Mouse (Mus musculus): ENCODE results near the gene E2f2. TPM values are rescaled to one million over a fixed set of nuclear protein-coding genes. Genes with fewer than 3 reads are reported as not detected.

Gene E2f2
- polyA plus RNA-seq, 1 experiment from 2014 or later: 3.2 TPM

DNA sequence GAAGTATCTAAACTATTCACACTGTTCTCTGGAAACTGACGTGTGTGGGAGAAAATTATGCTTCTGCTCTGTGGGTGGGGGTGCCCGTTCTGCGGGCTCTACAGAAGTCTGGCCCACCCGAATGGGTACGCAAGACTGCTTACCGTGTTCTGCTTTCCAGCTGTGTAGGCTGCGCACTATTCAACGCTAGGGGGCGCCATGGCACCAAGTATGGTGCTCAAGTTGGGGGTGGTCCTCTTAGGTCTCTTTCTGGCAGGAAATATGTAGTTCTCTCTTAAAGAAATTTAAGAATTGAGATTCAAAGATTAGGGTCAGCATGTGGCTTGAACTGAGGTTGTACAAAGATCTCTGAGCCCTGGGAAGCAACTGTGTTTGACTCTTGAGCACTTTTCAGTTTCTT lies 30.3 kb downstream of the E2f2 start:
- Histone ChIP-seq H3K9me3 (replicated peaks; ENCODE audit: low read length) (no peaks in the 10 kb centered on the region), H3K4me2 (ENCODE audit: low read length) (no peak overlapping the region), H3K36me3 (ENCODE audit: insufficient read depth, low read length) (no peaks in the 10 kb centered on the region), H3K27ac (no peak overlapping the region), H3K9ac (ENCODE audit: low read depth, low read length) (no peak overlapping the region), H3K27me3 (ENCODE audit: insufficient read depth, low read length) (no peaks in the 10 kb centered on the region), H3K4me1 (replicated peaks; ENCODE audit: insufficient read depth, low read length) (peaks cover 8% of the 10 kb centered on the region; the same call in 1 of the 2 replicates), H3K4me3 (replicated peaks; ENCODE audit: low read depth, low read length) (no peak overlapping the region)
- WGBS: 8% methylated on average over 9 of the region's 9 CpGs
- DNase-seq (ENCODE audit: low spot score) (peak; percentile 92), ATAC-seq (replicated peaks; ENCODE audit: low FRiP score, low read depth) (peak; percentile 63; the same call in 1 of the 2 replicates)
- peak; percentile 90 for TF ChIP-seq CTCF (IDR thresholded peaks at IDR 0.05; ENCODE audit: low read depth)

DNA sequence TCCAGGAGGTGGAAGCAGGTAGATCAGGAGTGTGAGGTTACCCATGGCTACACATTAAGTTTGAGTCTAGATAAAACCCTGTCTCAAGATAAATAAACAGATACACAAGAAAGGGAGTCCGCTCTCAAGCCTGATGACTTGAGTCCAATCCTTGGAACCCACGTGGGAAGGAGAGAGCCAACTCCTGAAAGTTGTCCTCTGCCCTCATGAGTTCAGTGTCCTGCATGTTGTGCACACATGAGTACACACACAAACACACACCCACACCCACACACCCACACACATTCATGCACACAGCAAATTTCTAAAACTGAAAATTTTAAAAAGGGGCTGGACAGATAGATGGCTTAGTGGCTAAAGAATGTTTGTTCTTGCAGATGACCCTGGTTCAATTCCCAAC lies 32.6 kb downstream of the E2f2 start:
- ATAC-seq (replicated peaks; ENCODE audit: low FRiP score, low read depth): no peak
- Histone ChIP-seq H3K4me3 (replicated peaks; ENCODE audit: low read depth, low read length) (no peak overlapping the region), H3K27me3 (ENCODE audit: insufficient read depth, low read length) (no peaks in the 10 kb centered on the region), H3K9ac (ENCODE audit: low read depth, low read length) (no peak overlapping the region), H3K36me3 (ENCODE audit: insufficient read depth, low read length) (no peaks in the 10 kb centered on the region), H3K4me1 (replicated peaks; ENCODE audit: insufficient read depth, low read length) (peaks cover 8% of the 10 kb centered on the region; the same call in 1 of the 2 replicates), H3K4me2 (ENCODE audit: low read length) (no peak overlapping the region), H3K9me3 (replicated peaks; ENCODE audit: low read length) (no peaks in the 10 kb centered on the region), H3K27ac (no peak overlapping the region)
- TF ChIP-seq CTCF (IDR thresholded peaks at IDR 0.05; ENCODE audit: low read depth): no peak
- WGBS: 74% methylated on average over 2 of the region's 2 CpGs
- no peak for DNase-seq (ENCODE audit: low spot score)

DNA sequence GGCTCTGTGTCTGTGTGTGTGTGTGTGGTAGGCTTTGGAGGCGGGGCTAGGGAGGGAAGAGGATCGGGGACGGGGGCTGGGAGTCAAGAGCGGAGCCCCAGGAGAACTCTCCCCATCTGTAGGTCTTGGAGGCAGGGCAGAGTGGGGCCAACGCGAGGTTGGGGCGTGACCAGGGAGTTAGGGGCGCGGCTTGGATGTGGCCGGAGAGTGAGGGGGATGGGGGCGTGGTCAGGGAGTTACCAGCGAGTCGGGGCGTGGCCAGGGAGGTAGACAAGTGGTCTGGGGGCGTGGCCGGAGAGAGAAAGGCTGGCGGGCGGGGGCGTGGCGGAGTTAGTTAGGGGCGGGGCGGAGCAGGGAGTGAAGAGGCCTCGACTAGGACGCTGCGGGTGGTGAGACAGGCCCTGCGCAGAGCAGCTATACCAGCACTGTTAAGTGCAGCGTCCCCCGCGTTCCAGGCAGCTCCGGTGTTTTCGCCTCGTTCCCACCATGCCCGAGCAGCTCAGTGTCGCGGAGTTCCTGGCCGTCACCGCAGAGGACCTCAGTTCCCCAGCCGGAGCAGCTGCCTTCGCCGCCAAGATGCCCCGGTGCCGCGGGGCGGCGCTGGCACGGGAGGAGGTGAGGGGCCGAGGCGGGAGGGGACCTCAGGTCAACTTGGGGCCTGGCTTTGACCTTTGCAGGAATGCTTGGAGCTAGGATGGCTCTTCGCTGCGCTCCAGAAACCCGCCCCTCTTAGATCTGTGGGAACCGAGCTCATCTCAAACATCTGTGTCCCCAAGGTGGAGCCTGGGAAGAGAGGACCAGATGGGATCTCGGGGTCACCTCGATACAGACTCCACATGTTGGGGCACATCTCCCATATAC lies 34.1 kb downstream of the E2f2 start, which contains the start of gene Asap3:
Gene Asap3 (plus strand): TSS at position 333 of the 861 bp plus-strand sequence.
- H3K9ac ChIP-seq (ENCODE audit: low read depth, low read length): peak within 1 kb of the TSS; percentile 73
- H3K9me3 ChIP-seq (replicated peaks; ENCODE audit: low read length): no peaks in the 10 kb centered on the region
- H3K36me3 ChIP-seq (ENCODE audit: insufficient read depth, low read length): no peaks in the 10 kb centered on the region
- no peak; the same call in 1 of the 2 replicates for TF ChIP-seq CTCF (IDR thresholded peaks at IDR 0.05; ENCODE audit: low read depth)
- H3K27me3 ChIP-seq (ENCODE audit: insufficient read depth, low read length): no peaks in the 10 kb centered on the region
- H3K4me1 ChIP-seq (replicated peaks; ENCODE audit: insufficient read depth, low read length): peaks cover 8% of the 10 kb centered on the region; the same call in 1 of the 2 replicates
- ATAC-seq (replicated peaks; ENCODE audit: low FRiP score, low read depth) (peak; percentile 90), DNase-seq (ENCODE audit: low spot score) (peak; percentile 99)
- peak within 1 kb of the TSS; percentile 49 for H3K4me3 ChIP-seq (replicated peaks; ENCODE audit: low read depth, low read length)
- H3K4me2 ChIP-seq (ENCODE audit: low read length): peak within 1 kb of the TSS; percentile 99
- H3K27ac ChIP-seq: peak within 1 kb of the TSS; percentile 48
- WGBS: under 1% methylated on average over 54 of the region's 54 CpGs

DNA sequence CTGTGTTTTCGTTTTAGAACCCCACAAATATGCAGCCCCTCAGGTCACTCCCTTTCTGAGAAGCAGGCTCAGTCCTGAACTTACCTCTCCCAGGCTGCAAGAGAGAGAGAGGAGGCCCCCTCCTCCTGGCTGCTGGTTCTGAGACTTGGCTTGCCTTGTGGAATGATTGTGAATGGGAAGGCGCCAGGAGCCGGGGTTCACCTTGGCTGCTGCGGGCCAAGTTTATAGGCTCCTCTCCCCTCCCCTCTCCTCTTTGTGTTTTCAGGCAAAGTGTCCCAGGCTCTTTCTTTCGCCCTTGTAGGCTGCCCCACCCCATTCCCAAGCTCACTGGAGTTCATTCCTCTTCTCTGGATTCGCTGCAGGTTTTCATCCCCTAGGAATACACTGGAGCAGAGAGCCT lies 34.7 kb downstream of the E2f2 start:
- DNase-seq (ENCODE audit: low spot score): no peak
- no peak overlapping the region for H3K27ac ChIP-seq

DNA sequence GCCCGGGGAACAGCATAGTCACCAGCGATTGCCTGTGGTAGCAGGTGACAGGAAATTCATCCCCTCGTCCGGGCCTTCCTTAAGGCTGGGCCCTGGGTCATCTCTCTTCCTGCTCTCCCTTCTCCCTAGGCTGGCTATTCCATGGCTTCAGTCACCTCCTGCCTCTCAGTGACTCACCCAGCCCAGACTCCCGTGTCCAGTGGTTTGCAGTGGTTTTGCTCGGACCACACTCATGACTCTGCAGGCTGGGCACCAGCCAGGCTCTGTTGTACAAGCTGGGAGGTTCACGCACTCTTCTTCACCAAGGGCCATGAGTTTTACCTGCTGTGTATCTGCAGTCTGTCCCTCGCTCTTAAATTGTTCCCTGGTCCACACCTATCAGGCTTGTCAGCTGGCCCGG lies 38.7 kb downstream of the E2f2 start:
- Histone ChIP-seq H3K4me3 (replicated peaks; ENCODE audit: low read depth, low read length) (no peak overlapping the region), H3K27ac (no peak overlapping the region), H3K9me3 (replicated peaks; ENCODE audit: low read length) (no peaks in the 10 kb centered on the region), H3K36me3 (ENCODE audit: insufficient read depth, low read length) (no peaks in the 10 kb centered on the region), H3K27me3 (ENCODE audit: insufficient read depth, low read length) (no peaks in the 10 kb centered on the region), H3K9ac (ENCODE audit: low read depth, low read length) (no peak overlapping the region), H3K4me2 (ENCODE audit: low read length) (no peak overlapping the region), H3K4me1 (replicated peaks; ENCODE audit: insufficient read depth, low read length) (0 out of 2 replicates have a peak, but pooled peaks cover 8% of the 10 kb centered on the region)
- ATAC-seq (replicated peaks; ENCODE audit: low FRiP score, low read depth): no peak
- no peak for DNase-seq (ENCODE audit: low spot score)
- 73% methylated on average over 9 of the region's 9 CpGs for WGBS
- no peak for TF ChIP-seq CTCF (IDR thresholded peaks at IDR 0.05; ENCODE audit: low read depth)

More for the DNA sequence above, 34.7 kb downstream of the E2f2 start:
- WGBS: 10% methylated on average over 6 of the region's 6 CpGs
- Histone ChIP-seq H3K4me2 (ENCODE audit: low read length) (peak overlapping the region; percentile 99), H3K4me1 (replicated peaks; ENCODE audit: insufficient read depth, low read length) (peaks cover 8% of the 10 kb centered on the region; the same call in 1 of the 2 replicates), H3K36me3 (ENCODE audit: insufficient read depth, low read length) (no peaks in the 10 kb centered on the region), H3K27me3 (ENCODE audit: insufficient read depth, low read length) (no peaks in the 10 kb centered on the region), H3K9ac (ENCODE audit: low read depth, low read length) (peak overlapping the region; percentile 73), H3K9me3 (replicated peaks; ENCODE audit: low read length) (no peaks in the 10 kb centered on the region), H3K4me3 (replicated peaks; ENCODE audit: low read depth, low read length) (peak overlapping the region; percentile 49)
- TF ChIP-seq CTCF (IDR thresholded peaks at IDR 0.05; ENCODE audit: low read depth): no peak
- no peak for ATAC-seq (replicated peaks; ENCODE audit: low FRiP score, low read depth)

DNA sequence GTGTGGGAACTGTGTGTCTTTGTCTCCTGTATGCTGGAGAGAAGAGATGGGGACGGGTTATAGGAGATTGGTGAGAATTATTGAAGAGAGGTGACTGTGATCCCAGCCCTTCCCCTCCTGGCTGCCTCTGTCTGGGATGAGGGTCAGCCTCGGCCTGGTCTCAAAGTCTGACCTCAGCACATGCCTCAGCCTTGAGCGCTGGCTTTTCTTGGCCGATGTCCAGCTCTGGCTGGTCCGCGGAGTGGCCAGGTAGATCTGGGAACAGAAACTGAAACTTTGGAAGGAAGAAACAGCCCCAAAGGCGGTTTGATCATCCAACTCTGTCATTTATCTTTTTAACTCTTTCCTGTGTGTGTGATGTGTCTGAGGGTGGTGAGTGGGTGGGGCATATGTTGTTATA lies 41.4 kb downstream of the E2f2 start:
- Histone ChIP-seq H3K4me1 (replicated peaks; ENCODE audit: insufficient read depth, low read length) (peaks cover 6% of the 10 kb centered on the region; the same call in 1 of the 2 replicates), H3K4me3 (replicated peaks; ENCODE audit: low read depth, low read length) (no peak overlapping the region), H3K27me3 (ENCODE audit: insufficient read depth, low read length) (no peaks in the 10 kb centered on the region), H3K9ac (ENCODE audit: low read depth, low read length) (no peak overlapping the region), H3K27ac (no peak overlapping the region), H3K36me3 (ENCODE audit: insufficient read depth, low read length) (no peaks in the 10 kb centered on the region), H3K4me2 (ENCODE audit: low read length) (no peak overlapping the region), H3K9me3 (replicated peaks; ENCODE audit: low read length) (no peaks in the 10 kb centered on the region)
- no peak for TF ChIP-seq CTCF (IDR thresholded peaks at IDR 0.05; ENCODE audit: low read depth)
- ATAC-seq (replicated peaks; ENCODE audit: low FRiP score, low read depth) (peak; percentile 76), DNase-seq (ENCODE audit: low spot score) (no peak)
- WGBS: 42% methylated on average over 7 of the region's 7 CpGs
